Mouse (Mus musculus) lung, postnatal 25 days (tissue): ENCODE measurements around the gene Spata4.
"Not testable (repeated sequence)": the region's sequence is repeated elsewhere in the genome, so short reads cannot be mapped to it uniquely, and the experiment has no call there.

Experiments
- DNase-seq: peaks from one replicate; pipeline ENCODE4 v3.0.0; 2022; ENCODE audit warnings: low spot score

Spata4 gene

DNA sequence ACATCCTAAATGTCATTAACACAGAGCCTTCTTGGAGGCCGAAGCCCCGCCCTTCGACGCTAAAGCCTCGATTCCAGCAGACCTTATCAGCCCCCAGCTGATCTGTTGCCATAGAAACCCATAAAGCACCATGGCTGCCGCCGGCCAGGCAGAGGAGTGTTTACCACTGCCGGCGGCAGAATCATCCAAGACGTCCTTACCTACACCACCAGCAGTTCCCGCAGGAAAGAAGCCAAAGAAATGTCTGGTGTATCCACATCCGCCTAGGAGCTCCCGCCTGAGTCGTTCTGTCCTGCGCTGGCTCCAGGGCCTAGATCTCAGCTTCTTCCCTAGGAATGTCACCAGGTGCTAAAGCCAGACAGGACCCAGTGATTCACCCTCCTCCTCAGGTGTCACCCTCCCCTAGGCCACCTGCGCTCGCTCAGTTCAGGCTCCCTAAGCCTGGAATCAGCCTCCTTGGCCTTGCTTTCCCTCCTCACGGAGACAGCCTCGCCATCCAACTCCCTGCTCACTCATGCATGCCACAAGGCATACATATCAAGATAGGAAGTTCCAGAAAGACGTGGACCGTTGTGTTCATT, at the start of gene Spata4:
Gene Spata4 (plus strand): TSS at position 111 of the 581 bp plus-strand sequence.
- no peak for DNase-seq

DNA sequence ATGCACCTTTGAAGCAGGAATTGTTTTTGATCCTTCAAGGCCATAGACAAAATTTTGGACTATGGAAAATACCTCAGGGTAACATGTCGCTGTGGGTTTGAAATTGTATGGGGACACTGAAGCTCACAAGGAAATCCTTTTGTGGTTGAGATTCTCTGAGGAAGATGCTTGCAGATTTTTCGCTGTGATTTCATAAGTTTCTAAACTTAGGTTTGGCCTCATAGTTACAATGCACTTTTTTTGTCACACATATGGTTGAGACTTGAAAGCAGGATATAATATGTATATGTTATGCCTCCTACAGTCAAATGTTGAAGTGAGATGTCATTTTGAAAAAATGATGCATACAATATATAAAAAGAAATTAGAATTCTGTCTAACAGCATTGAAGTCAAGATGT, 45.7 kb upstream of the Spata4 start:
- DNase-seq = no peak

DNA sequence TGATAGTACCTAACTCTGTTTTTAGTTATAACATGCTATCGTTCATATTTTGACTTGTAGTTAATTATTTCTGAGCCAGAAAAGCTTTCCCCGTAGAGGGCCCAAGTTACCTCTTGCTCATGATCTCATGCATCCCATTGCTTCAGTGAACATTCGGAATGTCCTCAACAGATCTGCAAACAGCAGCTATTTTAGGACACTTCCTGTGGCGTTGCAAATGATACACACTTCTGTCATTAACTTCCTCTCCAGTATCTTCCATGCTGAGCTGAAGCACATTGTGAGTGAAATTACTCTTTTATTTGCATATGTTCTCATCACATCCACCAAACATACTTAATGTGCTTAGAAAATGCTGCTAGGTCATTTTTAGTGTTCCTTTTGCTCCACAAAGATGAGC, 38.4 kb upstream of the Spata4 start:
- DNase-seq = peak; percentile 5

DNA sequence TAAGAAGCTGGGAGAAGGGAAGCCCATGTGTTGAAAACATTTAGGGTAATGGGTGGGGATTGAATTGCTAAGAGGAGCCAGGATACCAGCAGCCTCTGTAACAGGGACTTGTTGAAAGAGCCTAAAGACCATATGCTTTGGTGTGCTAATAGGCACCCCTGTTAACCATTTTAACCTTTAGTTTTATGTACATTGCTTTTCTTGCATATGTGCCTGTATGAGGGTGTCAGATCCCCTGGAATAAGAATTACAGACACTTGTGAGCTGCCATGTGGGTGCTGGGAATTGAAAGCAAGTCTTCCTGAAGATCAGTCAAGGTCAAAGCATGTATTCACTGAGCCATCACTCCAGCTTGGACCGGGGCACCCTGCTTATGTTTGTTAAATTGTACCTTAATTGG, 35.4 kb upstream of the Spata4 start:
- DNase-seq = no peak

DNA sequence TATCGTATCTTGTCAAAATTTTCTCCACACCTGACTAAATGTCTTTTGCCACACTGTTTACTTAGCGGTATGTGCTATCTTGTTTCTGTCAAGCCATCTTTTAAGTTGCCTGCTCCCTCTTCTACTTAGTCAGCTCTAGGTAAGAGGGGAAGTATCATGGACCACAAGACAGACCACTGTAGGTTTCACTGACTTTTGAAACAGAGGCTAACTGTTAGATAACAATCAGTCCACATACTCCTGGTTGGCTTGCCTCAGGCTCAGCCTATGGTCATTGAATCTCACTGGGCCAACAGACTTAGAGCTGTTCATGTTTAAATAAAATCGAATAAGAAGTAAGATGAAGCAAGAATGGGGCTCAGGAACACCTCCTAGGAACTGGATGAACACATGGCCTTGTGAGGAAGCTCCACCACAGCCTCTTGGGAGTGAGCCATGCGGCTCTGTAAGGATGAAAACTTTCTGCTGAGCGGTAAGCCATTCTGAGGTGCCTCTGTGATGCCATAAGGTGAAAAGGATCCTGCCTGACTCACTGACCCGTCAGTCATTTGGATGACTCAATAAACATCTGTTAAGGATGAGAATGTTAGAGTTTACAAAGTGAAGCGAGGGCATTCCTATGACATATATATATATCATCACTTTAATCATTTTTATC, 34.8 kb upstream of the Spata4 start:
- DNase-seq = no peak

DNA sequence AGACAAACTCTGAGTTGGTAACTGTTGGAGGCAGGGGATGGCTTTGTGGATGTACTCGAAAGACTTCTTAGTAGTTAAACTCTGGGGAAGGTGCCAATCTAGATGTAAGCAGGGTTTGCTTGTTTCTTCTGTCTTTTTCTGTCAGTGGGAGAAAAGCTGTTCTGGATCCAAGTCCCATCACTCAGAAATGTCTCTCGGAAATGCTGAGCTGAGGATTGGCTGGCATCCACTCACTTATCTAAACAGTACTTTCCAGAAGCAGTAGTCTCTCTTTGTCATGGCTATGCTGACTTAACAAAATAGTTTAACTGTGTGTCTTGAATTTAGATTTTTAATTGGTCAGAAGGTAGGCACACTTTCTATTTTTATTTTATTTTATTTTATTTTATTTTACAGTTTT, 33.4 kb upstream of the Spata4 start:
- no peak for DNase-seq

DNA sequence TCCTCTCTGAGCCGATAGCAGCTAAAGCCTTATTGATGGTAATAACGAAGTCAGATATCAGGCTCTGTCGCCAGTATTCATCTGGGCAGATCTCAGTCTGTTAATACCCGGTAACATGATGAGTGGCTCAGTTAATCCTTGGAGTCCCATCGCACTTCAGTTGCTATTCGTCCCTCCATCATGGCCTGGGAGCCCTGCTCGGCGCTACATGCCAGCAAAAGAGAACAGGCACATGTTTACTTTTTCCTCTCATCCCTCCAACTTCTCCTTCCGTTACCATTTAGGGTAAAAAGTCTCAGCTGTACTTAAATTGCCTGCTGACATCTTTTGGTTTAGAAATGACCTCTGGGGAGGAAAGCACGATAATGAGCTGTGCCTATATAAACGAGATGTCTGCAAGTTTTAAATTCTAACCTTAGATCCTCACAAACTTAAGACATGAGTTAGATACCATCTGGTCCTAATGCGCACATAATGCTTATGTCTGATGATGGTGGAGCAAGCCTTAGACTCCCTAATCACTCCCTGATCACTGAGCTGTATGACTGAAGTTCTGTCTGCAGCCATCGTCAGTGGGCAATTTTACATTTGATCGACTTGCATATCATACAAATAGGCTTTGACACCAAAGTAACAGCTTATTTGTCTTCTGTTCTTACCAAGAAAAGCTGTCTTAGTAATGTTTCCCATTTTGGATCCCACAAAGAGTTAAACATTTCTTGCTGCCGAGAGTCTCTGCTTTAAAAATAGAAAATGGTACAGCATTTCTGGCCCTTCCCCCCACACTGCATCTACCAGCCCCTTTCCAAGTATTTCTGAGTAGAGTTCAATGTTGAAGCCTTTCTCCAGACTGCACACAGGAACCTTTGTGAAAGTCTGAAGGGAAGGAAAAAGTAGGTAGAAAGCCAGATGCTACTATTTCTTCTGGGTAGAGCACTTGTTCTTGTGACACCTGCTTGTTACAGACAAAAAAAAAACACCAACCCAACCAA, 29.7 kb upstream of the Spata4 start:
- DNase-seq = no peak

DNA sequence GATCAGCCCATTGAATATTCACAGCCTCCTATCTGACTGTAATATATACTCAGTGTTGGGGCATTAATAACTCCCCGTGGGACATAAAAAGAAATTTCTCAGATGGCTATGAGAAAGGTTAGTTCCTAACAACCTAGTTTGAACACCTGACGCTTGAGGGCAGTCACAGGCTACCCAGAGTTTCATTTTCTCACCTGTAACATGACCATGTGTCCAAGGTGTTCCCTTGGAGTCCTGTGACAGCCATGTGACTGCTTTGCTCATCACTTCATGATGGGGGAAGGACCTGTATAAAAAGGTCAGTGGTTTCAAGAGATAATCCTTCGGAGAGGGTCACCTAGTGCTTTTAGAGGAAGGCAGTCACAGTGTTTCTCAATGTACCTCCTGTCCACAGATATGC, 19.1 kb upstream of the Spata4 start:
- DNase-seq = no peak

DNA sequence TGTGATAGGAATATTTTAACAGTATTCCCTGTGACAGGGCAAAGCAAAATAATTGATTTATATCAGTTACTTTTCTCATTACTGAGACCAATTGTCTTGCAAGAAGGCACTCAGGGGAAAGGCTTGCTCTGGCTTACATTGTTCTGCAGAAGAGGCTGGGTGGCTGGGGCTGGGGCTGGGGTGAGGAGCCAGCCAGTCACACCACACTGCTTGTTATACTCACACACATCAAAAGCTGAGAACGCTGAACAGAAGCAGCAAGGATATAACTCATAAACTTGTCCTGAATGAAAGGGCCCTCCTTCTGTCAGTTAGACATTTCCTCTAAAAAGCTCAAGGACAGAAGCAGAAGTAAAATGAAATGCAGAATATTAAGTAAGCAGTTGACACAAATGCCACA, 17.7 kb upstream of the Spata4 start:
- no peak for DNase-seq

DNA sequence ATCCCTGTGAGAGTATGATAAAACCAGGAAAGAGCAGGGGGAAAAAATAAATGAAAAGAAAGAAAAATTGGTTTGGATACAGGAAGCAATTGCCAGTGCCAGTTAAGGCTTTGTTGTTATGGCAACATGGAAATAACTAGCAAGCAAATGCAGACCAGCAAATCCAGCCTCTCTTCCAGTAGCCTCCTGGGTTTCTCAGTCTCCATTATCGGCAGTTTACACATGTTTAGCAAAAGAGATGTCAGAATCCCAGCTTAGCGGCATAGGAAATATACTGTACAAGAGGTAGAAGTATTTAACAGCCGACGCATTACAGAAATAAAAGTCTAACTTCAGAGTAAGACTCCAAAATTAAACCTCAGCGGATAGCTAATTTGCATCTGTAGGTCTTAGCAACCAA, 5.9 kb upstream of the Spata4 start:
- DNase-seq = no peak

DNA sequence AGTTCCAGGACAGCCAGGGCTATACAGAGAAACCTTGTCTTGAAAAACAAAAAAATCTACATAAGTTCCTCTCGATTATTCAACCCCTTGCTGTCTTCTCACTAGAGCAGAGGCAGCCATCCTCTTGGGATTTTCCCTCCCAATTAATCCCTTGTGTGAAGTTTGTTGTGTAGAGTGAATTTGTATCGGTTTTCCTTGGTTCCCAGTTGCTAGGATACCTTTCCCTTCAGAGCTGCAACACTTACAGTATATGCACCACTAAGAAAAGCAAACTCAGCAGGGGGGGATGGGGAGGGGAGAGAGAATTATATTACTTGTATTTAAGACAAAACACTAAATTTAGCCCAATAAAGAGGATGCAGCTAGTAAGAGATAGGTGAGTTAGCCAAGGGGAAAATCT, 4.5 kb upstream of the Spata4 start:
- DNase-seq = no peak

DNA sequence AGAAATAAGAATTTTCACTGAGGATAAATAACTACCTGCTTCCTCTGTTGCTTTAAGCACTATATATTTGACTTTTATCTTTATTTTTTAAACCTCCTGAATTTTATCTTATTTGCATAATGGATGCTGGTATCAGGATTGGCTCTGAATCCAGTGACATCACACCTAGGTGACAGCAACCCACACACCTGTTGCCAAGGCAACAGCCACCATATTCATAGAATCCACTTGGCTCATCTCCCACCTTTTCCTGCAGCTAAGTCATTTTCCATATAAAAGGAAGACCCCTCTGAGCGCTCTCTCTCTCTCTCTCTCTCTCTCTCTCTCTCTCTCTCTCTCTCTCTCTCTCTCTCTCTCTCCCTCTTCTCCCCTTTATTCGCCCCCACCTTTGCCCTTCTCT, 3.6 kb upstream of the Spata4 start:
- no peak for DNase-seq

DNA sequence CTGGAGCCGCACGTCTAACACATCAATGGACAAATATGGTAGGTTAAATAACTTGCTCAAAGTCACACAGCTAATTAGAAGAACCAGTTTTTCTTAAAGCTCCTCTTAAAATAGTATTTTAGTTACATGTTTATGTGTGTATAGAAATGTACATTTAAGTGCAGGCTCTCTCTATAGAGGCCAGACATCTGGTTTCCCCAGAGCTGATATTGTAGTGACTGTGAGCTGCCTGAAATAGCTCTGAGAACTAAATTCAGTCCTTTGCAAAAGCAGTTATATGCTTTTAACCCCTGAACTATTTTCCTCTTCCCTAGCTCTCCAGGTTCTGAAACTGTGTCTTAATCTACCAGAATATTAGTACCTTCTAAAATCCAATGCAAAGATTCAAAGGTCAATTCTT, 3.2 kb upstream of the Spata4 start:
- no peak for DNase-seq

DNA sequence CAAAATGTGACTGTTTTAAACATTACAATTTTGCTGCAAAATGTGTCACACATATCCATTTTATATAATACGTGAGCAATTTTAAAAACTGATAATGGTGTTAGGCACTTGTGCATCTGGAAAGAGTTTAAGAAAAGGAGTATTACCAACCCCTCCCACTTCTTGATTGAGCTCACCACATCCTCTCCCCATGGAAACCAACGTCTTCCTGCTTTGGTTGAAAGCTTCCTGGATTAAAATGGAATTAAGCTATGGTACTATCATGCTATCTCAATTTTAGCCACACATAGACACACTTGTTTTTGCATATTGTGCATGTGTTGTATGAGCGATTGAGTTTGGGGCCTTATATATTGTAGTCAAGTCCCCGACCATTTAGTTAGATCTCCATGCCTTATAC, 2.9 kb downstream of the Spata4 start:
- DNase-seq = no peak

DNA sequence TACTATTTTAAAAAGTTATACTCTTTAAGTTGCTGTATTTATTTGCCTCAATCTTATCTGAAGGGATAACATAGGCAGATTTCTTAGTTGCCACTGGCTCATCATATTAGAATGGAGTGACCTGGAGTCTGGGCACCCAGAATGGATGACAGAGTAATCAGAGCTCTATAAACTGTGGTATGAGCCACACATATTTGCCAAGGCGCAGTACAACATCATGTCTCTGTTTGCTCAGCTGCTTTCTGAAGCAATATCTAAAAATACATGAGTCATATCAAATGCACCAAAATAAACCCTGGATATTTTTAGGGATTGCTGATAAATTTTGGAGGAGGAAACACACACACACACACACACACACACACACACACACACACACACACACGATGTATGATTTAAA, 8.8 kb downstream of the Spata4 start:
- DNase-seq = no peak

DNA sequence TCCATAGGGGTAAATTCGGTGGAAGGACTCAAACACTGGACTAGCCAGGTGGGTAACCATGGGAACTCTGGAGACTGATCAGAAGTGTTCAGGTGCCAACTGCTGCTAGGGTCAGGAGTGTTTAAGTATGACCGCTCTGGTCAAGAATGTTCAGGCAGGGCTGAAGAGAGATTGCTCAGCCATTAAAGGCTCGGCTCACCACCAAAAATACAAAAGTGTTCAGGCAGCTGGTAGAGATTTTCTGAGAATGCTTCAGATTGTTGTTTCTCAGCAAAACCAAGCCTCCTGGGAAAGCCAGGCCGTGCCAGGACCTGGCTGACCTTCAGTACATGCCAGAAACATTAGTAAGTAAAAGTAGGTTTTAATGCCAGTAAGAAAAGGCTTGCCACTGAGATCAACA, 9.7 kb downstream of the Spata4 start:
- peak; percentile 14 for DNase-seq

DNA sequence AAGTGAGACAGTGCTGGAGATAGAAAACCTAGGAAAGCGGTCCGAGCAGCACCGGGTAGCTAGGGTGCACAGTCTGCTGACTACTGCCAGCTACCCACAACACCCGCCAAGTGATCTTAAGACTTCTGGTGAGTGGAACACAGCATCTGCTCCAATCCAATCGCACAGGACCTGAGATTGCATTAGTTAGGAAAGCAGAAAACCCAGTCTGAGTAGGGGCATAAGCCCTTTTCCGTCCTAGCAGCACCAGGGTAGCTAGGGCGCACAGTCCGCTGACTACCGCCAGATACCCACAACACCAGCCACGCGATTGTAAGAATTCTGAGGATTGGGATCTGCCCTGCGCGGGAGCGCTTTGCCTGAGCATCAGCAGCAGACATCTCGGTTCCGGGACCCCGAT, 16.1 kb downstream of the Spata4 start:
- not testable (repeated sequence) for DNase-seq

DNA sequence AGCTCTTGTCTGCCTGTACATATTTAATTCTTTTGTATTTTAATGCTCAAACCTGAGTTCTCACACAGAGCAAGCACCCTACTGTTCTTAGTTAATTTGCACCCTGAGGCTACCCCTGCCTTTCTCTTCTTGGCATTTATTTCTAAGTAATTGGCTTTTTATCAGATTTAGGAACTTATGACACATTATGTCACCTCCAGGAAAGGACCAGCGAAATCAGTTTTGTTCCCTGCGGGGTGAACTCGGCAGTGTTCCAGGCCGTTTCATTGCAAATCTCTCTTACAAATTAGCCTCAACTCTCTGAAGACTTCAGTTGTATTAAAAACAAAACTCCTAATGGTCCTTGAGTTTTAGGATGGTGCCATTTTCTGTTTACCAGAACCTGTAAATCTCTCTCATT, 38.1 kb downstream of the Spata4 start:
- DNase-seq = no peak
